Mouse (Mus musculus): ENCODE data around the gene Tprn.

The Tprn gene

DNA sequence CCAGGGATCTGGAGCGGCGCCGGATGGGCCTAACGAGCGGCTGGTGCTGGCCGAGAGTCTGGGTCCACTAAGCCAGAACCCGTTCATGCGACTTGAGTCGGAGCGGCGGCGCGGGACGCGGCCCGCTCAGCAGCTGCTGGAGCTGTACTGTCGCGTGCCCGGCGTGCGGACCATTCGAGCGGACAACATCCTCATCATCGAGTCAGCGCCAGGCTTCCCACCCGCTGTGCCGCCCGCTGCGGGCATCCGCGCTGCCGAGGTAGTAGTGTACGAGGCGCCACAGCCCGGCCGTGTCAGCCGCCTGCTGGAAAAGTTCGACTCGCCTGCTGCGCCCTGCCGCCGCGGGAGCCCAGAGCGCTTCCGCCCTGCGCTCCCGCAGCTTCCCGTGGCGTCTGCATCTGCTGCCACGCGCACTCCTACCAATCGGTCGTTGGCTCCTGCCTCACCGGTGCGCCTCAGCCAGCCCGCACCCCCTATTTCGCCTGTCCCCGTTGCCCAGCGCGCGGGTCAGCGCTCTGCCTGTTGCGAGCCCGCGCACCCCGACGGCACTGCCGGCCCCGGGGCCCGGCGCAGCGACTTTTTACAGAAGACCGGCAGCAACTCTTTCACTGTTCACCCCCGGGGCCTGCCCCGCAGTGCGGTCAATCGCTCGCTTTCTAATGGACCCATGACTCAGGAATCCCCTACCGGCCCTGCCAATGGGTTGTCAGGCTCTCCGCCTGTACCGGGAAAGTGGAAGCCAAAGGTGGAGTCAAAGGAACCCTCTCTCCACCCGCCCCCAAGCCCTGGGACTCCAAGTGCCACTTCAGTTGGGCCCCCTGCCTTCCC is 591 bp downstream of the Tprn start:
- in situ Hi-C loops (cut with MboI; ENCODE audit: unreplicated experiment in 2 of 2): loop anchor here in 1 of 2 experiments (25.0 kb wide), 1 partner anchor 1649 kb away; the partner anchor contains the start of genes Med22, Rpl7a, Surf1 and Surf2

DNA sequence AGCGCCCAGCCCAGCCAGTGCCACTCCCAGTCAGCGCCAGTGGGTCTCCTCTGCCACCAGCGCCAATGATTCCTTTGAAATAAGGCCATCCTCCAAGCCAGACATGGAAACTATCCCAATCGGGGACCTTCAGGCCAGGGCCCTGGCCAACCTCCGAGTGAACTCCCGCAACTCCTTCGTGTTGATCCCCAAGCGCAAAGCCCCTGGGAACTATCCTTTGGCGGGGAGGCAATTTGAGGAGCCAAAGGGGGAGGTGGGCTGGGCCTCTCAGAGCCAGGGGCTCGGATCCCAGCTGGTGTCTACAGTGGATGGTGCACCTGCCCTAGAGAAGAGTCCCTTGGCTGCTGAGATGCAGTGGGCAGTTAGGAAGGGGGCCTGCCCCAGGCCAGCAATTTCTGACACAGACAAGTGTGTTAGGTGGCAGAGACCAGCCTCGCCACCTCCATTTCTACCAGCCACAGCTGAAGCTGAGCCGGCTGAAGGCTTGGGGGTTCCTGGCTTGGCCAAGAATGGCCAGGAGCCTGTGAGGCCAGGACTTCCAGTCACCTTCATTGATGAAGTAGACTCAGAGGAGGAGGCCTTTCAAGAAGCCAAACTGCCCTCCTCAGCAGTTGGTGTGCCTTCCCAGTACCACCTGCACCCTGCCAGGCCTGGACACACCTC is 1.3 kb downstream of the Tprn start:
- in situ Hi-C loops (cut with MboI; ENCODE audit: unreplicated experiment in 2 of 2): loop anchor here in 1 of 2 experiments (25.0 kb wide), 1 partner anchor 1649 kb away; the partner anchor contains the start of genes Med22, Rpl7a, Surf1 and Surf2

GRCm38 (mm10) chr2:25264286-25264660 is 1.9 kb downstream of the Tprn start:
- in situ Hi-C loops (cut with MboI; ENCODE audit: unreplicated experiment in 2 of 2): loop anchor here in 1 of 2 experiments (25.0 kb wide), 1 partner anchor 1648 kb away; the partner anchor contains the start of genes Med22, Rpl7a, Surf1 and Surf2

DNA sequence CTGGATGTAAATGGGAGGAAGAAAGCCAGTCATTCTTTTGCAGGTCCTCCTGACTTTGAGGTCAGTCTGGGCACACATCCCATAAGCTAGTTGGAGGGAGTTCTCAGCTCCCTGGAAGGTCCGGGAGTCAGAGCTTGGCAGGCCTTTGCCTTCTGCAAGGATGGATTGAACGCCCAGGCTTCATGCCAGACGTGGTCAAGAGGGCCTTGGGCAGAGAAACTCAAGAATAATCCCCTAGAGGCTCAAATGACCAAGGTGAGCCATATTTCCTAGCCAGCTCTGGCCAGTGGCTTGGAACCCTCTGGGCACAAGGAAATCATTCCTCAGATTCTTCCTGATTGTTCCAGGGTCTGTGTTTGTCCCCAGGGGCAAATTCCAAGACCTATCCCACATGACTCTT is 2.4 kb downstream of the Tprn start:
- in situ Hi-C loops (cut with MboI; ENCODE audit: unreplicated experiment in 2 of 2): loop anchor here in 1 of 2 experiments (25.0 kb wide), 1 partner anchor 1647 kb away; the partner anchor contains the start of genes Med22, Rpl7a, Surf1 and Surf2

DNA sequence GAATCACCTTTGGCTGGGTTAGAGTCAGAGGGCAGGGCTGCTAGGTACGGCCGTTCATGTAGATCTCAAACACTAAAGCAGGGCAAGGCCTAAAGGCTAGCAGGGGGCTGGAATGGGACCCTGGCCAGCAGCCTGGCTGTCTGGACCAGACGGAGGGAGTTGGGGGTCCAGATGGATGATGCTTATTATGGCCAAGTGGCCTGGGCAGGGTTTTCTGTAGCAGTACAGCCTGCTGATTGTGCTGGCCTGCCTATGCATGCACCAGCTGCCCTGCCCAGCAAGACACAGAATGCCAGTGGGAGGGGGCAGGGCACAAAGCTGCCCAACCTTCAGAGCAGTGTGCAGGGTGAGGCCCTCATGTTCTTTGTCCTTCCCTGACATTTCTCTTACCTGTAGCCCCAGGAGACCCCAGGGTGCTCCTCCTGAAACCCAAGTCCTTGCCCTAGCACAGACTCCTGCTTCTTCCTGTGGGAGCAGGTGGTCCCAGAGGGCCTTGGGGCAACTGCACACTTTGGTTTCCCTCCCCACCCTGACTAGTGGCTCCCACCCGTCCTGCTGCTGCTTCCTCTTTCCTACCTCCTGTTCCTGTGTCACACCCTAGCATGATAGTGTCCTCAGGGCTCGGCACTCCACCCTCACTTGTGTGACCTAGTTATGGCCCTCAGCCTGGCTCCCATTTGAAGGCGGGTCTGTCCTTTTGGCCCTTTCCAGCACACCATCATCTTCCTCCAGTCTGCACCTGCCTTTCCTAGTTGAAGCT is 3.7 kb downstream of the Tprn start:
- in situ Hi-C loops (cut with MboI; ENCODE audit: unreplicated experiment in 2 of 2): loop anchor here in 1 of 2 experiments (25.0 kb wide), 1 partner anchor 1646 kb away; the partner anchor contains the start of genes Med22, Rpl7a, Surf1 and Surf2

DNA sequence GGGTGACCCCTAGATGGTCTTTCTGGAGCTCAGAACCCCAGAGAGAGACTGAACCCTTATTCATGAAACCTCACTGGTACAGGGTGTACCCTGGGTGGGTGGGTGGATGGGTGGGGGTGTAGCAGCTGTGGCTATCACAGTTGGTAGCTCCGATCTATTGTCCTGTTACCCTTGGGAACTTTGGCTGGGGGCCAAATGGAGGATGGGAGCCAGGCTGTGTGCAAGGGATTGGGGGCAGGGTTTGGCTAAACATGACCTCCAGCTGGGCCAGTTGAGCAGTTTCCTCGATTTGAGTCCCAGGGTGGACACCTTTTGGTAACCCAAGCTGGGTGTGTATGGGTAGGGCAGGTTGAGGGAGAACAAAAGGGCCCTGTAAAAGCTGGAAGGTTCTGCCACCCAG is 4.3 kb downstream of the Tprn start:
- in situ Hi-C loops (cut with MboI; ENCODE audit: unreplicated experiment in 2 of 2): loop anchor here in 1 of 2 experiments (25.0 kb wide), 1 partner anchor 1646 kb away; the partner anchor contains the start of genes Med22, Rpl7a, Surf1 and Surf2

DNA sequence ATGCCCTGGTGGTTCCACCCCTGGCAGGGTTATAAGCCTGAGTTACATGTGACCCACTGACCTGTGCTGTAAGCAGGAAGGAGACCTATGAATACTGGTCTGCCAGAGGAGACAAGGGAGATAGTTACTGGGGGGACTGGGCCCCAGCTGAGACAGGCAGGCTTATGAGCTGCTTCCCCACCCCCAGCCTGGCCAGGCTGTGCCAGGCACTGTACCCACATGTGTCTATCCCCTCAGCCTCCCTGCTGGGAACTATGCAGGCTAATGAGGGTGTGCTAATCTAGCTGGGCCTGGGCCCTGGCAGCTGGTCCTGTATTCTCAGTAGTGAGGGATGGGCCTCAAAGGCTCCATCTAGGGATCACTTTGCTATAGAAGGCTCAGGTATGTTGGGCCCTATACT is 4.8 kb downstream of the Tprn start:
- in situ Hi-C loops (cut with MboI; ENCODE audit: unreplicated experiment in 2 of 2): loop anchor here in 1 of 2 experiments (25.0 kb wide), 1 partner anchor 1645 kb away; the partner anchor contains the start of genes Med22, Rpl7a, Surf1 and Surf2

GRCm38 (mm10) chr2:25267746-25268309 is 5.4 kb downstream of the Tprn start:
- in situ Hi-C loops (cut with MboI; ENCODE audit: unreplicated experiment in 2 of 2): loop anchor here in 1 of 2 experiments (25.0 kb wide), 1 partner anchor 1644 kb away; the partner anchor contains the start of genes Med22, Rpl7a, Surf1 and Surf2

DNA sequence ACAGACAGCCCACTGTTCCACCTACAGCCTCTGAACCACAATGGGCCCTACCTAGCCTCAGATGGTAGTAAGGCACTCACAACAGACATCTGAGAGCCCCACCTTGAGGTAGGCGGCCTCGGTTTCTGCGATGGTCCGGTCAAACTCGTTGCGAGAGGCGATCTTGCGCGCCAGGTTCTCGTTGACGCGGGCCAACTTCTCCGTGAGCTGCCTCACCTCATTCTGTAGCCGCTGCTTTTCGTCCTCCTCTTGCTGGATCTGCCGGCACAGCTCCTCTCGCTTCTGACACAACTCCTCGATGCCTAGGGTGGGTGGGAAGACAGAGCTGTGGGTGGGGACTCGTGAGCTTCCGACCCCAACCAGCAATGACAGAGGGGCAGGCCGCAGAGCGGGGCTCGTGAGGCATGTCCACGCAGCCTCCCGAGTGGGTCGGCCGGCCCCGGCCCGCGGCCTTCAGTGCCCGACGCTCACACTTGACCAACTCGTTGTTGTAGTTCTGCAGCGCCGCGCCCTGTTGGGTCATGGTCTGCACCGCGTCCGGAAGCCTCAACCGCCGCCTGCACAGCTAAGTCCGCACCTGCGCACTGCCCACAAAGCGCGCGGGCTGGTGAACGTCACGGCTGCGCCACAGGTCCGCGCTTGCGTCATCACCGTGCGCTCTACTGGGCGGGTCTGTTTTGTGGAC is 9.6 kb downstream of the Tprn start, which contains the start of the genes Ssna1 and Anapc2:
Ssna1 (minus strand) TSS at position 612 of the 685 bp plus-strand sequence.
Anapc2 (plus strand) TSS at position 652 of the 685 bp plus-strand sequence.
- in situ Hi-C loops (cut with MboI; ENCODE audit: unreplicated experiment in 2 of 2): loop anchor here in 1 of 2 experiments (25.0 kb wide), 1 partner anchor 1640 kb away; the partner anchor contains the start of genes Med22, Rpl7a, Surf1 and Surf2

GRCm38 (mm10) chr2:25272515-25272914 is 10.1 kb downstream of the Tprn start:
- in situ Hi-C loops (cut with MboI; ENCODE audit: unreplicated experiment in 2 of 2): loop anchor here in 1 of 2 experiments (25.0 kb wide), 1 partner anchor 1640 kb away; the partner anchor contains the start of genes Med22, Rpl7a, Surf1 and Surf2

DNA sequence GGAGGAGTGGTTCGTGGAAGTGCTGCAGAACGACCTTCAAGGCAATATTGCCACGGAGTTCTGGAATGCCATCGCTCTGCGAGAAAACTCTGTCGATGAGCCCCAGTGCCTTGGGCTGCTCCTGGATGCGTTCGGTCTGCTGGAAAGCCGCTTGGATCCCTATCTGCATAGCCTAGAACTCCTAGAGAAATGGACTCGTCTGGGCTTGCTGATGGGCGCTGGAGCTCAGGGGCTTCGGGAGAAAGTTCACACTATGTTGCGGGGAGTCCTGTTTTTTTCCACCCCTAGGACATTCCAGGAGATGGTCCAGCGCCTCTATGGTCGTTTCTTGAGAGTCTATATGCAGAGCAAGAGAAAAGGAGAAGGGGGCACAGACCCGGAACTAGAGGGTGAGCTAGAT is 10.6 kb downstream of the Tprn start:
- in situ Hi-C loops (cut with MboI; ENCODE audit: unreplicated experiment in 2 of 2): loop anchor here in 1 of 2 experiments (25.0 kb wide), 1 partner anchor 1639 kb away; the partner anchor contains the start of genes Med22, Rpl7a, Surf1 and Surf2

GRCm38 (mm10) chr2:25278928-25279882 is 16.8 kb downstream of the Tprn start:
- in situ Hi-C loops (cut with MboI; ENCODE audit: unreplicated experiment in 2 of 2): loop anchor here in 1 of 2 experiments (5.0 kb wide), 2 partner anchors 53 to 123 kb away; partner anchors contain the start of gene Man1b1

DNA sequence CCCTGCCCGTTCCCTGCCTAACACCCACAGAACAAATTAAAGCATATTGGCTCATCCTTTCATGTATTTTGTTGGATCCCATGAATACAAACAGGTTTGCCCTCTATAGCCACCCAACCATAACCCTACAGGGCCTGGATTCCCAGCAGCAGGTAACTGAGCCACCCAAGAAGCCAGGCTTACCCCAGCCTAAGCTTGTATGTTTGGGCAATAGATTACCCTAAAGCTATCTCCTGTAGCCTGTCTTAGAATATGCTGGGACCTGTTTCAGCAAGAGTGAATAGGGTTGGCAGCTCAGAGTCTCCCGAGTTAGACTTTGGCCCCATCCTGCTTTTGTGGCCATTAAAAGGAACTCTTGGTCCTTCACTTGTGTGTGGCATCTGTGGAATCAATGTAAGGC is 23.1 kb downstream of the Tprn start:
- in situ Hi-C loops (cut with MboI; ENCODE audit: unreplicated experiment in 2 of 2): no loop called here

DNA sequence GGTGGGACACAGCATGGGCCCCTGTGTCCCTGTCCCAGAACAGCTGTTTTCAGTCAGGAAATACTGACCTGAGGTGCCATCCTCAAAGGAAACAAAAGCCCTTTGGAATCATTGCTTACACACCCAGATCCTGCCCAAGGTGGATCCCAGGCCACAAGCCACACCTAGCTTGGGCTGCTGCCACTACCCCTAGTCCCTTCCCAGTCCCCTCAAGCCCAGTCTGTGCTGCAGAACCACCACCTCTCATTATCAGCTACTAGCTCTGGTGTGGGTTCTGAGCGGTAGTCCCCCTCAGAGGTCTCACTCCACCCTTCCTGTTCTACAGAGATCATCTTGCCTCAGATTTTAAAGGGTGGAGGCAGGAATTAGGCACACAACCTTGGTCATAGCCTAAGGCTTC is 23.9 kb downstream of the Tprn start:
- in situ Hi-C loops (cut with MboI; ENCODE audit: unreplicated experiment in 2 of 2): no loop called here

GRCm38 (mm10) chr2:25286837-25287636 is 24.6 kb downstream of the Tprn start:
- in situ Hi-C loops (cut with MboI; ENCODE audit: unreplicated experiment in 2 of 2): no loop called here

DNA sequence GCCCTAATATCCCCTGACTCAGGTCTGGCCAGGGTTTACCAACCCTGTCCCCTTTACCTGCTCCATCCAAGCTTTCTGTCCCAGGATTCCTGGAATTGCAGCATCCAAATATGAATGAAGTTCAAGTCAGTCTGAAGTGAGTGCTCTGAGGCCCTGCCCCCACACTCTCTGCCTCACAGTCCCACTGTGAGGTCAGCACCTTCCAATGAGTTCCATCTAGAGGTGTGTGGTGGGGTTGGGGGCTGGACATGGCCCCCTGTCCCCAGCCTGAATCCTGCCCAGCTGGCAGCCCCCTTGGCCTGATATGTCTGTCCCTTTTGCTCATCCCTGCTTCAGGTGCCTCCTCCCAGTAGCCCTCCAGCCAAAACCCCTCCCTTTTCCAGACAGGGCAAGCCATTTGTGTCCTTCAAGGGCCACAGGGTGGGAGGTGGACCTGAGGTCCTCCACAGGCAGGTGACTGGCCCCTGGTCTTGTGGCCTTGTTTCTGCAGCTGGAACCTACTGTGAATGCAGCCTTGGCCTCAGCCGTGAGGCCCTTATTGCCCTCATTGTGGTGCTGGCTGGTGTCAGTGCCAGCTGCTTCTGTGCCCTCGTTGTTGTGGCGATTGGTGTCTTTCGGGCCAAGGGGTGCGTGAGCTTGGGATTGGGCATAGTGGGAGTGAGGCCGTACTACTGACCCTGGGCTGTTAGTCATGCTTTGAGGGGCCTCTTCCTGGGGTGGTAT is 25.7 kb downstream of the Tprn start, which contains the start of gene Tmem210:
Tmem210 (plus strand) TSS at position 219 of the 723 bp plus-strand sequence.
- in situ Hi-C loops (cut with MboI; ENCODE audit: unreplicated experiment in 2 of 2): no loop called here

Data from v-Abl transformed pro-B cells (cell line).